Mouse (Mus musculus): ENCODE data around the gene Cd164l2. TPM values are rescaled to one million over a fixed set of nuclear protein-coding genes. Genes with fewer than 3 reads are reported as not detected.
A peak's percentile ranks its signal among the peaks of the same experiment; 100 is the strongest.

Gene Cd164l2
- polyA plus RNA-seq, 1 experiment: not detected

DNA sequence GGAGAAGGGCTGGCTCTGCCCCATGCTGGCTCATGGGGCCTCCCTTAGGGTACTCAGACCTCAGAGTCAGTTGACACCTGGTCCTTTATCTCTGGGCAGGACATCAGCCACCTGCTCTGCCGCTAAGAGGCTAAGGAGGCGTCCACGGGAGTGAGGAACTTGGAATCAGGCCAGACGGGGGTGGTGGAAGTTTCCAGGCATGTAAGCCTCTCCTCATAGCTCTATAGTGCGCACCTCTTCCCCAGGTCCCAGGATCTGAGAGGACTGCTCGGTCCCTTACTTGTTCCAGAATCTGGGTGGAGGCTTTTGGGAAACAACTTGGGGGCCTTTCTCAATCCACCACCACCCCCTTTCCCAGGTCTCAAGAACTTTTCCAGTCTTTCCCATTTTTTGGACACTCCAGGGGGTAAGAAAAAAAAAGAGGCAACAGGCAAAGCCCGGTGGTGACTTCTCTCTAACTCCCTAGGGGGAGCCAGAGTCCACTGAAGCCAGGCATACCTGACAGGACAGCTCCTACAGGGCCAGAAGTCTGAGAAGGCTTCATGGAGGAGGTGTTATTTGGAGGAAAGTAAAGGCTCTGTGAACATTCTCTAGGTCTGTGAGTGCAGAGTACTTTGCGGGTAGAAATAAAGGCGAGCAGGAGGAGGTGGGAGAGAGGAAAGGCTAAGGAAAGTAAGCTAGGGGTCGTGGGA lies 21.5 kb downstream of the Cd164l2 start:
- Histone ChIP-seq H3K4me1 (ENCODE audit: control insufficient read depth, insufficient read depth, low read length) (no peaks in the 10 kb centered on the region), H3K4me3 (ENCODE audit: insufficient read depth, low read length) (no peak overlapping the region), H3K27ac (ENCODE audit: insufficient read depth, low read length) (no peak overlapping the region)
- TF ChIP-seq POLR2A (IDR thresholded peaks at IDR 0.05; ENCODE audit: low read depth, low read length) (no peak), CTCF (IDR thresholded peaks at IDR 0.05; ENCODE audit: borderline replicate concordance, insufficient read depth, low read length) (peak; percentile 31; the same call in 1 of the 2 replicates)

GRCm38 (mm10) chr4:133234771-133235170 lies 22.8 kb downstream of the Cd164l2 start:
- Histone ChIP-seq H3K27ac (ENCODE audit: insufficient read depth, low read length) (no peak overlapping the region), H3K4me3 (ENCODE audit: insufficient read depth, low read length) (no peak overlapping the region), H3K4me1 (ENCODE audit: control insufficient read depth, insufficient read depth, low read length) (no peaks in the 10 kb centered on the region)
- TF ChIP-seq POLR2A (IDR thresholded peaks at IDR 0.05; ENCODE audit: low read depth, low read length): no peak
- TF ChIP-seq CTCF (IDR thresholded peaks at IDR 0.05; ENCODE audit: borderline replicate concordance, insufficient read depth, low read length): no peak

- TF ChIP-seq CTCF (IDR thresholded peaks at IDR 0.05; ENCODE audit: borderline replicate concordance, insufficient read depth, low read length) (no peak), POLR2A (IDR thresholded peaks at IDR 0.05; ENCODE audit: low read depth, low read length) (no peak)
- Histone ChIP-seq H3K4me1 (ENCODE audit: control insufficient read depth, insufficient read depth, low read length) (no peaks in the 10 kb centered on the region), H3K4me3 (ENCODE audit: insufficient read depth, low read length) (no peak overlapping the region), H3K27ac (ENCODE audit: insufficient read depth, low read length) (no peak overlapping the region)
Measured at GRCm38 (mm10) chr4:133235415-133235814, 23.5 kb downstream of the Cd164l2 start.

- peaks cover 3% of the 10 kb centered on the region for H3K4me1 ChIP-seq (ENCODE audit: control insufficient read depth, insufficient read depth, low read length)
- no peak overlapping the region for H3K4me3 ChIP-seq (ENCODE audit: insufficient read depth, low read length)
- H3K27ac ChIP-seq (ENCODE audit: insufficient read depth, low read length): no peak overlapping the region
- TF ChIP-seq POLR2A (IDR thresholded peaks at IDR 0.05; ENCODE audit: low read depth, low read length) (no peak), CTCF (IDR thresholded peaks at IDR 0.05; ENCODE audit: borderline replicate concordance, insufficient read depth, low read length) (no peak)
Measured at GRCm38 (mm10) chr4:133237911-133238310, 26.0 kb downstream of the Cd164l2 start.

DNA sequence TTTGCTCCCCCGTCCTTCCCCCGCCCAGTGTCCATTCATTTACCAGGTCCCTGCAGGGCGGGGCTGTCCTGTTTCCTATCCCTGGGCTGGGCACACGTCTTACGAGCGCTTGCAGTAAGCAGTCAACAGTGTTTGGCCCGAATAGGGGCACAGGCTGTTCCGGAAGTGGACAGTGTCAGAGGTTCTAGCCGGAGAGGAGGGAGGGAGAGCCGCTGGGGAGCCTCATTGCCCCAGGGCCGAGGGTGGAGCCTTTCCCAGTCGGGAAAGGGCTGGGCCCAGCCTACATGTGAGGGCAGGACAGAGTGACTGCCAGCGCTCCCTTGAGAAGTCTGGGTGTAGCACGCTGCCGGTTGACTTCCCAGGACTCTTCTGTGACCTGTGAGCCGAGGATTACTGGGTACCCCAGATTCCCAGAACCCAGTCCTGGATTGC lies 28.6 kb downstream of the Cd164l2 start, which contains the start of gene Map3k6:
TSS of gene Map3k6 (plus strand) at position 329 of the 432 bp plus-strand sequence.
- peaks cover 3% of the 10 kb centered on the region for H3K4me1 ChIP-seq (ENCODE audit: control insufficient read depth, insufficient read depth, low read length)
- TF ChIP-seq CTCF (IDR thresholded peaks at IDR 0.05; ENCODE audit: borderline replicate concordance, insufficient read depth, low read length) (no peak), POLR2A (IDR thresholded peaks at IDR 0.05; ENCODE audit: low read depth, low read length) (peak; percentile 87)

GRCm38 (mm10) chr4:133240934-133241908 lies 29.3 kb downstream of the Cd164l2 start:
- Histone ChIP-seq H3K27ac (ENCODE audit: insufficient read depth, low read length) (peak overlapping the region; percentile 68), H3K4me1 (ENCODE audit: control insufficient read depth, insufficient read depth, low read length) (peaks cover 3% of the 10 kb centered on the region), H3K4me3 (ENCODE audit: insufficient read depth, low read length) (peak overlapping the region; percentile 57)
- no peak for TF ChIP-seq CTCF (IDR thresholded peaks at IDR 0.05; ENCODE audit: borderline replicate concordance, insufficient read depth, low read length)
- TF ChIP-seq POLR2A (IDR thresholded peaks at IDR 0.05; ENCODE audit: low read depth, low read length): peak; percentile 97

More for the DNA sequence above, 28.6 kb downstream of the Cd164l2 start, which contains the start of gene Map3k6:
- peak within 1 kb of the TSS; percentile 57 for H3K4me3 ChIP-seq (ENCODE audit: insufficient read depth, low read length)
- H3K27ac ChIP-seq (ENCODE audit: insufficient read depth, low read length): peak within 1 kb of the TSS; percentile 68

- peak overlapping the region; percentile 23 for H3K27ac ChIP-seq (ENCODE audit: insufficient read depth, low read length)
Measured at GRCm38 (mm10) chr4:133241910-133242309, 30.0 kb downstream of the Cd164l2 start.

GRCm38 (mm10) chr4:133242710-133243109 lies 30.8 kb downstream of the Cd164l2 start:
- Histone ChIP-seq H3K27ac (ENCODE audit: insufficient read depth, low read length) (no peak overlapping the region), H3K4me1 (ENCODE audit: control insufficient read depth, insufficient read depth, low read length) (peaks cover 3% of the 10 kb centered on the region), H3K4me3 (ENCODE audit: insufficient read depth, low read length) (no peak overlapping the region)
- TF ChIP-seq CTCF (IDR thresholded peaks at IDR 0.05; ENCODE audit: borderline replicate concordance, insufficient read depth, low read length): no peak
- TF ChIP-seq POLR2A (IDR thresholded peaks at IDR 0.05; ENCODE audit: low read depth, low read length): no peak

More at GRCm38 (mm10) chr4:133241910-133242309, 30.0 kb downstream of the Cd164l2 start:
- Histone ChIP-seq H3K4me3 (ENCODE audit: insufficient read depth, low read length) (peak overlapping the region; percentile 14), H3K4me1 (ENCODE audit: control insufficient read depth, insufficient read depth, low read length) (peaks cover 3% of the 10 kb centered on the region)
- no peak for TF ChIP-seq POLR2A (IDR thresholded peaks at IDR 0.05; ENCODE audit: low read depth, low read length)
- TF ChIP-seq CTCF (IDR thresholded peaks at IDR 0.05; ENCODE audit: borderline replicate concordance, insufficient read depth, low read length): no peak

- Histone ChIP-seq H3K27ac (ENCODE audit: insufficient read depth, low read length) (no peak overlapping the region), H3K4me3 (ENCODE audit: insufficient read depth, low read length) (no peak overlapping the region), H3K4me1 (ENCODE audit: control insufficient read depth, insufficient read depth, low read length) (peaks cover 3% of the 10 kb centered on the region)
- TF ChIP-seq CTCF (IDR thresholded peaks at IDR 0.05; ENCODE audit: borderline replicate concordance, insufficient read depth, low read length) (no peak), POLR2A (IDR thresholded peaks at IDR 0.05; ENCODE audit: low read depth, low read length) (no peak)
Measured at GRCm38 (mm10) chr4:133243538-133243937, 31.6 kb downstream of the Cd164l2 start.

Measured in embryonic fibroblast, embryonic 13.5 days (primary cell).